Mouse (Mus musculus) gastrocnemius, postnatal 25 days (tissue): ENCODE results near the gene Gm13289. TPM values are rescaled to one million over a fixed set of nuclear protein-coding genes. Genes with fewer than 3 reads are reported as not detected.
"Not testable (repeated sequence)": the region's sequence is repeated elsewhere in the genome, so short reads cannot be mapped to it uniquely, and the experiment has no call there.

Source experiments
- DNase-seq: peaks from one replicate; pipeline ENCODE4 v3.0.0; 2022
- total RNA-seq, 2 experiments: library from RNA; stranded (reverse); gene quantifications; 1 replicate in 1 of 2; 2 replicates in 1 of 2; pipeline ENCODE4 v1.2.3; 2021

Gene Gm13289
- total RNA-seq, 2 experiments from 2014 or later: not detected

GRCm38 (mm10) chr4:88782335-88782734, 5.6 kb downstream of the Gm13289 start:
- DNase-seq: not testable (repeated sequence)

- DNase-seq: not testable (repeated sequence)
These were observed 8.7 kb downstream of the Gm13289 start, which contains the start of gene Gm13276 for GRCm38 (mm10) chr4:88785409-88785808. Gene Gm13276 (plus strand): TSS chr4:88785709.

- DNase-seq: peak; percentile 68
These were observed 11.7 kb downstream of the Gm13289 start, which contains the start of gene Gm13277 for GRCm38 (mm10) chr4:88788402-88788801. Gene Gm13277 (plus strand): TSS chr4:88788632.

- not testable (repeated sequence) for DNase-seq
These were observed 14.5 kb downstream of the Gm13289 start, which contains the start of gene Gm13278 for GRCm38 (mm10) chr4:88791250-88791649. Gene Gm13278 (plus strand): TSS chr4:88791550.

- DNase-seq: peak; percentile 39
These were observed 17.4 kb downstream of the Gm13289 start, which contains the start of gene Gm13275 for GRCm38 (mm10) chr4:88793936-88794675. Gene Gm13275 (plus strand): TSS chr4:88794487.

GRCm38 (mm10) chr4:88797097-88797496, 20.4 kb downstream of the Gm13289 start, which contains the start of gene Gm13279:
Gene Gm13279 (plus strand): TSS chr4:88797397.
- DNase-seq: not testable (repeated sequence)

GRCm38 (mm10) chr4:88799365-88799764, 22.6 kb downstream of the Gm13289 start, which contains the start of gene Gm13285:
Gene Gm13285 (plus strand): TSS chr4:88799665.
- DNase-seq: not testable (repeated sequence)

- not testable (repeated sequence) for DNase-seq
These were observed 26.2 kb downstream of the Gm13289 start, which contains the start of gene Gm13287 for GRCm38 (mm10) chr4:88802954-88803353. Gene Gm13287 (plus strand): TSS chr4:88803254.

- not testable (repeated sequence) for DNase-seq
These were observed 28.5 kb downstream of the Gm13289 start, which contains the start of gene Gm13288 for GRCm38 (mm10) chr4:88805231-88805630. Gene Gm13288 (plus strand): TSS chr4:88805531.

- DNase-seq: peak; percentile 9
These were observed 29.0 kb downstream of the Gm13289 start for GRCm38 (mm10) chr4:88805761-88806160.

- DNase-seq: no peak
These were observed 39.2 kb downstream of the Gm13289 start, which contains the start of gene Ifna7 for GRCm38 (mm10) chr4:88815928-88816327. Gene Ifna7 (plus strand): TSS chr4:88816228.

- DNase-seq: no peak
These were observed 42.9 kb downstream of the Gm13289 start, which contains the start of gene Ifna11 for GRCm38 (mm10) chr4:88819659-88820058. Gene Ifna11 (plus strand): TSS chr4:88819959.

GRCm38 (mm10) chr4:88822995-88823394, 46.3 kb downstream of the Gm13289 start:
- no peak for DNase-seq

Other genes with a start within 250 kb of the Gm13289 start
- not detected for gene Ifna15, start 218.7 kb upstream of the Gm13289 start, total RNA-seq
- not detected for gene Ifna14, start 205.1 kb upstream of the Gm13289 start, total RNA-seq
- gene Ifna9, start 184.5 kb upstream of the Gm13289 start, total RNA-seq: not detected
- gene Ifna12, start 173.5 kb upstream of the Gm13289 start, total RNA-seq: not detected
- not detected for gene C87499, start 142.5 kb upstream of the Gm13289 start, total RNA-seq
- not detected for gene Ifna13, start 132.5 kb upstream of the Gm13289 start, total RNA-seq
- gene Ifna16, start 100.0 kb upstream of the Gm13289 start, total RNA-seq: not detected
- gene Ifna2, start 93.0 kb upstream of the Gm13289 start, total RNA-seq: not detected
- gene Ifnab, start 85.6 kb upstream of the Gm13289 start, total RNA-seq: not detected
- under 1 TPM; 0.26 to 0.43 TPM for gene Gm26566, start 55.1 kb upstream of the Gm13289 start, total RNA-seq
- gene Klhl9, start 54.5 kb upstream of the Gm13289 start, total RNA-seq: 10 to 100 TPM; 45.1 to 47.2 TPM
- gene Gm13271, start 22.1 kb upstream of the Gm13289 start, total RNA-seq: not detected
- gene Gm13283, start 16.8 kb upstream of the Gm13289 start, total RNA-seq: not detected
- not detected for gene Gm13290, start 3.1 kb upstream of the Gm13289 start, total RNA-seq
- gene Gm13272, start 2.9 kb downstream of the Gm13289 start, total RNA-seq: not detected
- gene Ifnz, start 5.2 kb downstream of the Gm13289 start, total RNA-seq: not detected
- gene Gm13276, start 8.8 kb downstream of the Gm13289 start, total RNA-seq: not detected
- gene Gm13277, start 11.7 kb downstream of the Gm13289 start, total RNA-seq: not detected
- not detected for gene Gm13278, start 14.6 kb downstream of the Gm13289 start, total RNA-seq
- not detected for gene Gm13275, start 17.6 kb downstream of the Gm13289 start, total RNA-seq
- not detected for gene Gm13279, start 20.5 kb downstream of the Gm13289 start, total RNA-seq
- not detected for gene Gm13285, start 22.7 kb downstream of the Gm13289 start, total RNA-seq
- not detected for gene Gm13287, start 26.3 kb downstream of the Gm13289 start, total RNA-seq
- gene Gm13288, start 28.6 kb downstream of the Gm13289 start, total RNA-seq: not detected
- gene Ifna7, start 39.3 kb downstream of the Gm13289 start, total RNA-seq: not detected
- gene Ifna11, start 43.0 kb downstream of the Gm13289 start, total RNA-seq: not detected
- gene Ifna6, start 50.5 kb downstream of the Gm13289 start, total RNA-seq: not detected
- gene Ifna5, start 58.6 kb downstream of the Gm13289 start, total RNA-seq: not detected
- not detected for gene Ifna4, start 64.9 kb downstream of the Gm13289 start, total RNA-seq
- not detected for gene Ifna1, start 73.2 kb downstream of the Gm13289 start, total RNA-seq
- not detected for gene Ifne, start 103.3 kb downstream of the Gm13289 start, total RNA-seq